In the genomic region with DNA sequence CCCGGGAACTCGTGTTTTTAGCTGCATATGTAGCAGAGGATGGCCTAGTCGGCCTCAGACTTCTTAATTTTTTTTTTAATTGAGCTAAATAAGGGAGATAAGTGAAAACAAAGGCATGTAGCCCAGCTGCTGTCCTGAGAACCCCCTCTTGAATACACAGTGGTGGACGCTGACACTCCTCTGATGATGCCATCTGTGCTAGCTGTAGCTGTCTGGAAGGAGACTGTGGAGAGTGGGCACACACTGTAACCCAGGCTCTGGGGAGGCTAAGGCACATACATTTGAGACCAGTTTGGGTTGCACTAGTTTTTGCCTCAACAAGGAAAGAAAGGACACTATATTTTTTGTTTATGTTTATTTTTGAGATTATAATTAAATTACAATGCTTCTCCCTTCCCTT, we compare ENCODE assay signal across 17 mouse cellular contexts.
"Had no signal": no experiment of that assay in that cellular context is flagged by ENCODE, and none has a peak within 500 bp of the region (broad histone marks: within the 10 kb centered on the region; RNA-seq: fewer than 3 reads in every experiment).

No protein-coding gene starts in this region.

- H3K9me3 ChIP-seq: midbrain, embryonic 10.5 days; neural tube, embryonic 13.5 days; neural tube, embryonic 15.5 days had no signal

- H3K27me3 ChIP-seq: neural tube, embryonic 13.5 days; neural tube, embryonic 15.5 days had no signal

- DNase-seq: lung, adult 18-20 months; lung, embryonic 14.5 days; lung, postnatal 10 days; lung, postnatal 4 days; midbrain, embryonic 14.5 days; right cerebral cortex, adult 18-20 months; right cerebral cortex, postnatal 25 days; right cerebral cortex, postnatal 4 days; spleen, adult 18-20 months; thymus, adult 18-20 months; thymus, postnatal 14 days; thymus, postnatal 36 days had no signal

- H3K4me2 ChIP-seq: lung, embryonic 14.5 days; neural tube, embryonic 13.5 days; neural tube, embryonic 15.5 days had no signal

- H3K4me1 ChIP-seq: midbrain, embryonic 10.5 days; neural tube, embryonic 13.5 days; neural tube, embryonic 15.5 days had no signal

- H3K9ac ChIP-seq: liver, embryonic 14.5 days; lung, embryonic 14.5 days; neural tube, embryonic 13.5 days; neural tube, embryonic 15.5 days had no signal

- H3K4me3 ChIP-seq: midbrain, embryonic 10.5 days; myocyte; neural tube, embryonic 13.5 days; neural tube, embryonic 15.5 days had no signal

- H3K27ac ChIP-seq: liver, embryonic 14.5 days; midbrain, embryonic 10.5 days; neural tube, embryonic 13.5 days; neural tube, embryonic 15.5 days had no signal

- H3K36me3 ChIP-seq: midbrain, embryonic 10.5 days; neural tube, embryonic 13.5 days; neural tube, embryonic 15.5 days had no signal
